Mouse (Mus musculus) lung, embryonic 16.5 days (tissue): ENCODE results near the gene Zfp871. TPM values are rescaled to one million over a fixed set of nuclear protein-coding genes. Genes with fewer than 3 reads are reported as not detected.

Experiments used
- ATAC-seq: fragments of 200-750 bp; cut with Nextera tagmentation; 2 replicates; pipeline ENCODE4 v1.8.0; 2017; ENCODE audit warnings: low read depth, mild to moderate bottlenecking, moderate library complexity
- H3K27ac ChIP-seq: fragments of 300-500 bp; sonication (generic); 2 replicates; pipeline ENCODE4 v1.5.1; 2014; ENCODE audit warnings: mild to moderate bottlenecking, control low read depth, low read length
- H3K27me3 ChIP-seq: fragments of 300-500 bp; sonication (generic); 2 replicates; pipeline ENCODE4 v1.6.1; 2014; ENCODE audit warnings: low read depth, low read length, mixed read lengths; ENCODE audit not compliant: control insufficient read depth, insufficient read depth
- H3K36me3 ChIP-seq: fragments of 300-500 bp; sonication (generic); 2 replicates; pipeline ENCODE4 v1.6.1; 2014; ENCODE audit warnings: low read length; ENCODE audit not compliant: control insufficient read depth, insufficient read depth
- H3K4me1 ChIP-seq: fragments of 300-500 bp; sonication (generic); replicated peaks from 2 replicates; pipeline ENCODE4 v1.6.1; 2014; ENCODE audit warnings: low read length, mixed read lengths; ENCODE audit not compliant: control insufficient read depth, insufficient read depth
- H3K4me2 ChIP-seq: fragments of 300-500 bp; sonication (generic); 2 replicates; pipeline ENCODE4 v1.6.1; 2014; ENCODE audit warnings: low read depth, low read length, control low read depth
- H3K4me3 ChIP-seq: fragments of 300-500 bp; sonication (generic); 2 replicates; pipeline ENCODE4 v1.5.1; 2014; ENCODE audit warnings: mild to moderate bottlenecking, low read length, control low read depth
- H3K9ac ChIP-seq: fragments of 300-500 bp; sonication (generic); 2 replicates; pipeline ENCODE4 v1.6.1; 2014; ENCODE audit warnings: low read length, control low read depth
- H3K9me3 ChIP-seq: fragments of 300-500 bp; sonication (generic); 2 replicates; pipeline ENCODE4 v1.6.1; 2016; ENCODE audit warnings: low read length; ENCODE audit not compliant: control insufficient read depth
- WGBS: fragments of 180-500 bp; shearing (Covaris S2); extraction: QIAGEN DNeasy Blood & Tissue Kit; methylation state at CpG from one replicate; pipeline ENCODE4 v1.1.7; 2014; 5-methylcytosine and 5-hydroxymethylcytosine counted together
- polyA plus RNA-seq: library from polyadenylated mRNA; unstranded; fragments of >200 nt; fragmentation: Nextera tagmentation; extraction: Ambion mirVana; gene quantifications from 2 replicates; pipeline ENCODE4 v1.2.1, GENCODE M21; 2015

Gene Zfp871
- polyA plus RNA-seq, 1 experiment from 2014 or later, result 34.9 TPM

DNA sequence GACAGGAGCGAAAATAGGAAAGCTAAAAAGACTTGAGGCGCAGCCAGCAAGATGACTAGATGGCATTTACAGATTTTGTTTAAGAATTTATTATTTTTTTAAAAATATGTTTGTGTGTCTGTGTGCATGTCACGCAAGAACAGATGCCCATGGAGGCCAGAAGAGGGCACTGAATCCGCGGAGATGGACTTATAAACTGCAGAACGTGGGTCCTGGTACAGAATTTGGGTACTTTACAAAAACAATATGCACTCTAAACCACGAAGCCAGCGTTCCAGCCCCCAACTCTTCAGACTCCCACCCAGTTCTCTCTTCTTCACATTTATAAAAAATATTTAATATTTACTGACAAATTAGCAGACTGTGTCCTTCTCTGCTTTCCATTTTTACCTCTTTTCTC, 1.2 kb upstream of the Zfp871 start:
- no peak overlapping the region for H3K4me3 ChIP-seq
- WGBS, result 76% methylated on average over 8 of the region's 8 CpGs
- H3K4me2 ChIP-seq, result peak overlapping the region; percentile 74; the same call in 1 of the 2 replicates

DNA sequence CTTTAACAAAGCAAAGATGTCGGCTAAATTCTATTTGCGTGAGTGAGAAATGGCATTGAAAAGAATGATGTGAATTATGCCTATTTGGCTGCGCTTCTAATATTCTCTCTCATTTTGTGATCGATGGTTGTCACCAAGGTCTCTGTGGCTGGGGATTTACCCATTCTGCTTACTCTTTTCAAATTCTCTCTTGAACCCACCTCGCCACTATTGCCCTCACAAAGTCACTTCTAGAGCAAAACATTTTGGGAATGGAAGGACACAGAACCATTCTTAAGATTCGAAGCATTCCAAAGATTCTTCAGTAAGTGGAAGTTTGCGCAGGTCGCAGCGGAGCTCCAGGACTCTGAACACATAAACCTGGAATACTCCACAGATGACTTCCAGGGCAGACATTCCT, 489 bp upstream of the Zfp871 start:
- H3K9ac ChIP-seq, result peak overlapping the region; percentile 96
- WGBS, result 9% methylated on average over 9 of the region's 9 CpGs

More for the DNA sequence above, 1.2 kb upstream of the Zfp871 start:
- H3K4me1 ChIP-seq, result peaks cover 21% of the 10 kb centered on the region
- H3K9me3 ChIP-seq, result no peaks in the 10 kb centered on the region
- no peaks in the 10 kb centered on the region for H3K27me3 ChIP-seq
- no peak overlapping the region for H3K9ac ChIP-seq
- no peak overlapping the region for H3K27ac ChIP-seq
- peaks cover 7% of the 10 kb centered on the region; the same call in 1 of the 2 replicates for H3K36me3 ChIP-seq
- no peak for ATAC-seq

DNA sequence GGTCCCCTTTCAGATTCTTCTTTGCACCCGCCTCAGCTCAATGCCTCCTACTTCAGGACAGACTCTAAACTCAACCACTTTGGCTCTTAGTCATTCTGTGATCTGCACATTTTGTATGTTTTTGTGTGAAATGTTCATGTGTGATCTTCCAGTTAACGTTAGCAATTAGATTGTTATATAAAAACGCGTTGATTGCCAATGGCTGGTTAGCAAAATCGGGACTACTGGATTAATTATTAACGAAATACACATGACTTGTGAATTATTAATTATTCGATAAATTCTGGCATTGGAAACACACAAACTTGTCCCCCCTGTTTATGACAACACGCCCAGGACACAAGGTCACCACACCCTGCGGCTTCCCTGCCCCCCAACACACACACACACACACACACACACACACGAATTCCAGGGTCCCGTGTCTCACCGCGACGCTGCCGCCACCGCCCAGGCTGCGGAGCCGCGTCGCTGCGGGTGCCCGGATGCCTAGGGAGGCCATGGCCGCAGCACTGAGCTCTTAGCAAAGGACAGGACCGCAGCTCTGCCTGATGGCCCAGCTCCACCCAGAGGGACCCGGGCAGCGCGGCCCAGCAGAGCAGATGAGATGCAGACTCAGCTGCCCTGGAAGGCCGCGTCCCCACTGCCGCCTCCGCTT, 522 bp downstream of the Zfp871 start:
- Histone ChIP-seq H3K9ac (peak overlapping the region; percentile 96), H3K4me2 (peak overlapping the region; percentile 74), H3K4me3 (peak overlapping the region; percentile 83), H3K9me3 (no peaks in the 10 kb centered on the region), H3K27me3 (no peaks in the 10 kb centered on the region), H3K36me3 (peaks cover 17% of the 10 kb centered on the region), H3K27ac (peak overlapping the region; percentile 95), H3K4me1 (peaks cover 21% of the 10 kb centered on the region)
- under 1% methylated on average over 31 of the region's 31 CpGs for WGBS
- peak; percentile 90 for ATAC-seq

More for the DNA sequence above, 489 bp upstream of the Zfp871 start:
- Histone ChIP-seq H3K4me1 (peaks cover 21% of the 10 kb centered on the region), H3K4me2 (peak overlapping the region; percentile 74), H3K36me3 (peaks cover 10% of the 10 kb centered on the region), H3K9me3 (no peaks in the 10 kb centered on the region), H3K4me3 (peak overlapping the region; percentile 83), H3K27me3 (no peaks in the 10 kb centered on the region), H3K27ac (0 out of 2 replicates have a peak overlapping the region, but pooled peaks have one; percentile 10)
- ATAC-seq, result no peak

DNA sequence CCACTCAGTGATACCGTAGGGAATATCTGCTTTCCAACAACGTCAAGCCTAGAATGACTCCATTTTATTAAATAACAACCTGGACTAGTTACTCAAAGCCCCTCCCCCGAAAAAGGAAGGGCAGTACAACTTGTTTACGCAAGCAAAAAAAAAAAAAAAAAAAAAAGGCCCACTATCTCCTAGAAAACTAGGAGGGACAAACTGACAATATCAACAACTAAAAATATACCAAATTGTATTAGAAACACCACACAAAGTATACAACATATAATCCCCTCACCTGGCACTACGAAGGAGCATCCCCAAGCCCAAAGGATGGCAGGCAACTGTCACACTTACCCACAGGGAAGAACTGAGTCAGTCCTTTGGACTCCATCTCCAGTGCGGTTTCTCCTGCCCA, 1.1 kb downstream of the Zfp871 start:
- Histone ChIP-seq H3K4me3 (peak overlapping the region; percentile 83), H3K9ac (peak overlapping the region; percentile 96), H3K9me3 (no peaks in the 10 kb centered on the region), H3K27ac (no peak overlapping the region), H3K4me2 (peak overlapping the region; percentile 74), H3K4me1 (peaks cover 21% of the 10 kb centered on the region), H3K27me3 (no peaks in the 10 kb centered on the region), H3K36me3 (peaks cover 19% of the 10 kb centered on the region)
- ATAC-seq, result no peak
- WGBS, result 47% methylated on average over 6 of the region's 6 CpGs

DNA sequence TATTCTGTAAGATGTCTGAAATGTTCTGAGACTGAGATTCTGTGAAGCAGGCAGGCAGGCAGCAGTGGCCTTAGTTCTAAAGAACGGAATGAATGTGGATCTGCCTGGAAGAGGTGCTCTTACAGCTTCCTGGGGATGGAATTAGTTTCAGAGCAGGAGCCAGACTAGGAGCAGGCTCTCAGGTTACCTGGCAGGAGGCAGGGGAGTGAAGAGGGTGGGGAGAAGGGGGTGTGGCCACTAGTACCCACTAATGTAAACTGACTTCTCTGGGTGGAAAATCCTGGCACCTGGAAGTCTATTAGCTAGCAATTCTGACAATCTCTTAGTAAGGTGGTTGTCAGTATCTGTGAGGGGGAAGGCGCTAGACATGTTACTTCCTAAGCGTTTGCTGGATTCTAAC, 2.4 kb downstream of the Zfp871 start:
- no peaks in the 10 kb centered on the region for H3K27me3 ChIP-seq
- no peak overlapping the region for H3K27ac ChIP-seq
- H3K4me2 ChIP-seq, result no peak overlapping the region
- no peaks in the 10 kb centered on the region for H3K9me3 ChIP-seq
- no peak overlapping the region for H3K9ac ChIP-seq
- H3K36me3 ChIP-seq, result peaks cover 19% of the 10 kb centered on the region
- H3K4me1 ChIP-seq, result peaks cover 21% of the 10 kb centered on the region
- WGBS, result 72% methylated on average over 3 of the region's 3 CpGs
- H3K4me3 ChIP-seq, result no peak overlapping the region
- ATAC-seq, result no peak

DNA sequence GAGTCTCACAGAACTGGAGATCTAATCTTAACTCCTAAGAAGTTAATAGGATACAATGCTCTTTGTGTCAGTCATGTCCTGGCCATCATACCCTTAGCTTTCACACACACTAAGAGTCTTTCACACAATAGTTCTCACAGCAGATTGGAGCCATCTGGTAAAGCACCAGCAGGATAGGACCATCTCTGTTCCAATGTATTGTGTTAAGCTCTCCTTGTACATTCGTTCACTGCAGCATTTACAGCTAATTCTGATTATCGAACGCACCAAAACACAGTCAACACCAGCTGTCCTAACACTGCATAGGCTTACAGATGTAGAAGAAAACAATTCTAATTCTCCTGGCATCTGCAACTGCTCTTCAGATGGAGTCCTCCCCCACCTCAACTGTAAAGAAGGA, 10.5 kb downstream of the Zfp871 start:
- Histone ChIP-seq H3K4me1 (no peaks in the 10 kb centered on the region), H3K4me3 (no peak overlapping the region), H3K27ac (no peak overlapping the region), H3K9ac (no peak overlapping the region), H3K27me3 (no peaks in the 10 kb centered on the region), H3K36me3 (peaks cover 43% of the 10 kb centered on the region), H3K4me2 (no peak overlapping the region), H3K9me3 (no peaks in the 10 kb centered on the region)
- no peak for ATAC-seq
- 98% methylated on average over 3 of the region's 3 CpGs for WGBS

DNA sequence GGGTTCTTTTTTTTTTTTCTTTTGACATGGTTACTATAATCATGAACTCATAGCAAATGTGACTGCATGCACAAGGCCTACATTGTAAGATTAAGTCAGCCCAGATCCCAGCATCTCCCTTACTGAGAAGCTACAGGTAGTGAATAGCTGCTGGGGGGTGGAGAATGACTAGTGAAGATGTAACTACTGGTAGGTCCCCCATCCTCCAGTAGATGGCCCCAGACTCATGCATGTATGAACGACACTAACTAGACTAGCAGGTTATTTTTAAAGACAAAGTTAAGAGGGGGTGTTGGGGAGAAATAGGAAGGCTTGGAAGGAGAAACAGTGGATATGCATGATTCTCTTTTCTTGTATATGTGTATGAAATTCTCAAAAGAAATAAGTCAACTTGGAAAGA, 16.9 kb downstream of the Zfp871 start:
- Histone ChIP-seq H3K4me1 (no peaks in the 10 kb centered on the region), H3K4me2 (no peak overlapping the region), H3K36me3 (peaks cover 70% of the 10 kb centered on the region), H3K27me3 (no peaks in the 10 kb centered on the region), H3K9ac (no peak overlapping the region), H3K9me3 (no peaks in the 10 kb centered on the region), H3K27ac (no peak overlapping the region), H3K4me3 (no peak overlapping the region)
- no peak for ATAC-seq
- WGBS, result 81% methylated on average over 1 of the region's 1 CpGs

DNA sequence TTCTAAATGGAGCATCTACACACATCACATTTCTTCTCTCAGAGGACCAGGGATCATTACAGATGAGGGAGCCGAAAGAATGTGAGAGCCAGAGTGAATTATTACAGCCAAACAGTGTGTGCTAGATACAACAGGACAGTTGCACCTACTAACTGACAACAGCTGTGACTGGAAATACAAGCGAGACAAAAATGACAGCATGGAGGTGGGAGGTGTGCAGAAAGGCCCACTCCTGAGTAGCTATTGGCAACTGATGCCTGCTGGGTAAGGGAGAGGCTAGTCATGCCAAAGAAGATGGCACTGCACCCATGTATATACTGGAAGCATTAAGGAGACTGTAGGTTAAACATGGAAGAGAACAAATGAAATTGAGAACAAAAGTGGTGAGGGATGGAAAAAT, 21.7 kb downstream of the Zfp871 start:
- Histone ChIP-seq H3K36me3 (peaks cover 52% of the 10 kb centered on the region), H3K4me1 (no peaks in the 10 kb centered on the region)
- ATAC-seq, result no peak

DNA sequence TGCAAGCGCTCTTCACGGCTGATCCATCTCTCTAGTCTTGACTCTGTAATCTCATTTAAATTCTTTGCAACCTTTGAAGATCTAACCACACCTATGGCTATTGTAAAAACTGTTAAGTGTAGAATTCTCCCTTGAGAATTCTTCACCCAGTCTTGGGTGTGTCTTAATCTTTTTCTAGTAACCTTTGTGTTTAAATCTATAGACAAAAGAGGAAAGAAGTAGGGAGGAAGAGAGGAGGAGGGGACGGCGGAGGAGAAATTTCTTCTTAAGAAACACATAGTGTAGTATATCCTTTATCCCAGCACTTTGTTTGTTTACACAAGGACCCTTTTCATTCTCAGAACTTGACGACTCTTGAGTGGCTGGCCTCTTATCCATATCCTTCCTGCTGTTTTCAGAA, 30.8 kb downstream of the Zfp871 start:
- Histone ChIP-seq H3K9me3 (no peaks in the 10 kb centered on the region), H3K27me3 (no peaks in the 10 kb centered on the region), H3K27ac (no peak overlapping the region), H3K4me2 (no peak overlapping the region), H3K9ac (no peak overlapping the region), H3K4me3 (no peak overlapping the region), H3K4me1 (no peaks in the 10 kb centered on the region), H3K36me3 (no peaks in the 10 kb centered on the region)
- WGBS, result 46% methylated on average over 5 of the region's 5 CpGs
- no peak for ATAC-seq

More for the DNA sequence above, 21.7 kb downstream of the Zfp871 start:
- H3K4me3 ChIP-seq, result no peak overlapping the region
- no peaks in the 10 kb centered on the region for H3K27me3 ChIP-seq
- WGBS, result 92% methylated on average over 2 of the region's 2 CpGs
- no peak overlapping the region for H3K27ac ChIP-seq
- no peak overlapping the region for H3K9ac ChIP-seq
- peaks cover 2% of the 10 kb centered on the region; the same call in 1 of the 2 replicates for H3K9me3 ChIP-seq
- no peak overlapping the region for H3K4me2 ChIP-seq
